Mouse (Mus musculus) midbrain, embryonic 16.5 days (tissue): Measurements from ENCODE around the gene Abhd8. TPM values are rescaled to one million over a fixed set of nuclear protein-coding genes. Genes with fewer than 3 reads are reported as not detected.

Source experiments
- ATAC-seq: fragments of 200-750 bp; cut with Nextera tagmentation; 2 replicates; pipeline ENCODE4 v1.8.0; 2017; ENCODE audit warnings: moderate TSS enrichment
- H3K27ac ChIP-seq: fragments of 300-500 bp; sonication (generic); 2 replicates; pipeline ENCODE4 v1.5.1; 2014; ENCODE audit warnings: mild to moderate bottlenecking, low read length, mixed read lengths
- H3K27me3 ChIP-seq: fragments of 300-500 bp; sonication (generic); 2 replicates; pipeline ENCODE4 v1.6.1; 2014; ENCODE audit warnings: low read depth, low read length, mixed read lengths; ENCODE audit not compliant: control insufficient read depth, insufficient read depth
- H3K36me3 ChIP-seq: fragments of 300-500 bp; sonication (generic); 2 replicates; pipeline ENCODE4 v1.6.1; 2014; ENCODE audit warnings: mild to moderate bottlenecking, low read length, moderate library complexity, mixed read lengths; ENCODE audit not compliant: control insufficient read depth, insufficient read depth
- H3K4me1 ChIP-seq: fragments of 300-500 bp; sonication (generic); 2 replicates; pipeline ENCODE4 v1.6.1; 2014; ENCODE audit warnings: mild to moderate bottlenecking, low read length, mixed read lengths; ENCODE audit not compliant: control insufficient read depth, insufficient read depth
- H3K4me2 ChIP-seq: fragments of 300-500 bp; sonication (generic); 2 replicates; pipeline ENCODE4 v1.6.1; 2014; ENCODE audit warnings: mild to moderate bottlenecking, low read length, mixed read lengths
- H3K4me3 ChIP-seq: fragments of 300-500 bp; sonication (generic); 2 replicates; pipeline ENCODE4 v1.5.1; 2014; ENCODE audit warnings: low read depth, mild to moderate bottlenecking, low read length, moderate library complexity, mixed read lengths
- H3K9ac ChIP-seq: fragments of 300-500 bp; sonication (generic); 2 replicates; pipeline ENCODE4 v1.6.1; 2014; ENCODE audit warnings: low read depth, low read length, mixed read lengths
- H3K9me3 ChIP-seq: fragments of 300-500 bp; sonication (generic); replicated peaks from 2 replicates; pipeline ENCODE4 v1.6.1; 2014; ENCODE audit warnings: mild to moderate bottlenecking, low read length, mixed read lengths; ENCODE audit not compliant: control insufficient read depth, poor library complexity, severe bottlenecking
- WGBS: fragments of 180-500 bp; shearing (Covaris S2); extraction: QIAGEN DNeasy Blood & Tissue Kit; methylation state at CpG from one replicate; pipeline ENCODE4 v1.1.7; 2014; 5-methylcytosine and 5-hydroxymethylcytosine counted together
- polyA plus RNA-seq: library from polyadenylated mRNA; unstranded; fragments of >200 nt; fragmentation: Nextera tagmentation; extraction: Ambion mirVana; gene quantifications from 2 replicates; pipeline ENCODE4 v1.2.1, GENCODE M21; 2015

Gene Abhd8
- polyA plus RNA-seq, 1 experiment from 2014 or later = 176 TPM

DNA sequence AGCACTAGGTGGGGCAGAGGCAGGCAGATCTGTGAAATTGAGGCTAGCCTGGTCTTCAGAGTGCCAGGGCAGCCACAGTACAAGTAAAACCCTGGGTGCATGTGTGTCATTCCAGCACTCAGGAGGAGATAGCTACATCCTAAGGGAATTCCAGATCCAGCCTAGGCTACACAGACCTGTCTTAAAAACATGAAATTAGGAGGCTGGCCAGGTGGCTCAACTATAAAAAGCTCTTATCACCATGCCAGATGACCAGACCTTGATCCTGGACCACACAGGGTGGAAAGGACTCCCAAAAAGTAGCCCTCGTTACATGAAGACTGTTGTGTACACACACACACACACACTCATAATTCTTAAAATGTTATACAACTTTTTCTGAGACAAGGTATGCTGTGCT lies 4.5 kb upstream of the Abhd8 start:
- H3K36me3 ChIP-seq = peaks cover 14% of the 10 kb centered on the region
- H3K4me1 ChIP-seq = peaks cover 29% of the 10 kb centered on the region
- no peak for ATAC-seq
- no peak overlapping the region for H3K4me3 ChIP-seq
- H3K9me3 ChIP-seq = no peaks in the 10 kb centered on the region
- no peak overlapping the region for H3K9ac ChIP-seq
- H3K27me3 ChIP-seq = no peaks in the 10 kb centered on the region
- 94% methylated on average over 1 of the region's 1 CpGs for WGBS
- no peak overlapping the region for H3K4me2 ChIP-seq
- H3K27ac ChIP-seq = no peak overlapping the region

DNA sequence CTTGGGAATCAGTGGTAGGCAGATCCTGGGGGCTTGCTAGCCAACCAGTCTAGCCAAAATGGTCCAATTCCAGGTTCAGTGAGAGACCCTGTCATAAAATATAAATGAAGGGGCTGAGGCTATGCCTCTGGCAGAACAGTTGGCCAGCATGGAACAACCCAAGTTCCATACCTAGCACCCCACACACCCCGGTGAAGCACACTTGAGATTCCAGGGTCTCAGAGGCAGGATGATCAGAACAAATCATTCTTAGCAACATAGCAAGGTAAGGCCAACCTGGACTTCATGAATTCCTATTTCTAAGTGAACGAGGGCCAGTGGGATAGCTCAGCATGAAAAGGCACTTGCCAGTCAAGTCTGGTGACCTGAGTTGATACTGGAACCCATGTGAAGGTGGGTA lies 3.7 kb upstream of the Abhd8 start:
- H3K27me3 ChIP-seq = no peaks in the 10 kb centered on the region
- ATAC-seq = no peak
- H3K27ac ChIP-seq = no peak overlapping the region
- no peak overlapping the region for H3K4me3 ChIP-seq
- 82% methylated on average over 2 of the region's 2 CpGs for WGBS
- H3K36me3 ChIP-seq = peaks cover 7% of the 10 kb centered on the region
- H3K4me2 ChIP-seq = no peak overlapping the region
- H3K9me3 ChIP-seq = no peaks in the 10 kb centered on the region
- no peak overlapping the region for H3K9ac ChIP-seq
- peaks cover 35% of the 10 kb centered on the region for H3K4me1 ChIP-seq

DNA sequence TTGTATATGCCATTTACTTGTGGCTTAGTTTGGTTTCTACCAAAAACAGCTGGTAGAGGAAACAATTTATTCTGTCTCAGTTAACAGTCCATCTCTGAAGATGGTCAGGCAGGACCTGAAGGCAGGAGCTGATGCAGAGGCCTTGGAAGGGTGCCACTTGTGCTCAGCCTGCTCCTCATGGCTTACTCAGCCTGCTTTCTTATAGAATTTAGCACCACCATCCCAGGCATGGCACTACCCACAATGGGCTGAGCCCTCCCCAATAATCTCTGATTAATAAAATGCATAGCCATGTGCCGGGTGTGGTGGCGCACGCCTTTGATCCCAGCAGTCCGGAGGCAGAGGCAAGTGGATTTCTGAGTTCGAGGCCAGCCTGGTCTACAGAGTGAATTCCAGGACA lies 2.7 kb upstream of the Abhd8 start:
- H3K4me2 ChIP-seq = no peak overlapping the region
- peaks cover 42% of the 10 kb centered on the region for H3K4me1 ChIP-seq
- H3K4me3 ChIP-seq = no peak overlapping the region

DNA sequence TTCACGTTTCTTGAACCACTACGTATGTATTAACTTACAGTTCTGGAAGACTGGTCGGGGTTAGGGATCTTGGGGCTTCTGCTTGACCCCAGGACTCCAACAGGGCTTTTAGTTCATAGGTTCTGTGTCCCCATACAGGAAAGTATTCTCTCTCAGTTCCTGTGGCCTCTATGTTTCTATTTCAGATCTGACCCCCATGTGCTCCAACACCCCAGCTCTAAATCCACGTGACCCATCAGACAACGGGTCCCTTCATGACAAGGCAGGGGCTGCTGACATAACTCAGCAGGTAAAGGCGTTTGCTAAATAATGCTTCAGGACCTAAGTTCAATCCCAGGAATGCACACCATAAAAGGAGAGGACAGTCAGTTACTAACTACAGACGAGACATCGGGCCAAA lies 2.3 kb upstream of the Abhd8 start:
- H3K4me2 ChIP-seq = peak overlapping the region; percentile 95
- peaks cover 7% of the 10 kb centered on the region for H3K36me3 ChIP-seq
- no peak overlapping the region; the same call in 1 of the 2 replicates for H3K9ac ChIP-seq
- H3K4me3 ChIP-seq = peak overlapping the region; percentile 89; the same call in 1 of the 2 replicates
- no peaks in the 10 kb centered on the region for H3K9me3 ChIP-seq
- H3K4me1 ChIP-seq = peaks cover 45% of the 10 kb centered on the region
- 82% methylated on average over 8 of the region's 8 CpGs for WGBS
- no peak overlapping the region for H3K27ac ChIP-seq
- H3K27me3 ChIP-seq = no peaks in the 10 kb centered on the region
- ATAC-seq = no peak

More for the DNA sequence above, 2.7 kb upstream of the Abhd8 start:
- no peak for ATAC-seq
- peaks cover 2% of the 10 kb centered on the region for H3K36me3 ChIP-seq
- H3K9ac ChIP-seq = no peak overlapping the region
- no peaks in the 10 kb centered on the region for H3K9me3 ChIP-seq
- H3K27ac ChIP-seq = no peak overlapping the region
- WGBS = 96% methylated on average over 5 of the region's 5 CpGs
- no peaks in the 10 kb centered on the region for H3K27me3 ChIP-seq

DNA sequence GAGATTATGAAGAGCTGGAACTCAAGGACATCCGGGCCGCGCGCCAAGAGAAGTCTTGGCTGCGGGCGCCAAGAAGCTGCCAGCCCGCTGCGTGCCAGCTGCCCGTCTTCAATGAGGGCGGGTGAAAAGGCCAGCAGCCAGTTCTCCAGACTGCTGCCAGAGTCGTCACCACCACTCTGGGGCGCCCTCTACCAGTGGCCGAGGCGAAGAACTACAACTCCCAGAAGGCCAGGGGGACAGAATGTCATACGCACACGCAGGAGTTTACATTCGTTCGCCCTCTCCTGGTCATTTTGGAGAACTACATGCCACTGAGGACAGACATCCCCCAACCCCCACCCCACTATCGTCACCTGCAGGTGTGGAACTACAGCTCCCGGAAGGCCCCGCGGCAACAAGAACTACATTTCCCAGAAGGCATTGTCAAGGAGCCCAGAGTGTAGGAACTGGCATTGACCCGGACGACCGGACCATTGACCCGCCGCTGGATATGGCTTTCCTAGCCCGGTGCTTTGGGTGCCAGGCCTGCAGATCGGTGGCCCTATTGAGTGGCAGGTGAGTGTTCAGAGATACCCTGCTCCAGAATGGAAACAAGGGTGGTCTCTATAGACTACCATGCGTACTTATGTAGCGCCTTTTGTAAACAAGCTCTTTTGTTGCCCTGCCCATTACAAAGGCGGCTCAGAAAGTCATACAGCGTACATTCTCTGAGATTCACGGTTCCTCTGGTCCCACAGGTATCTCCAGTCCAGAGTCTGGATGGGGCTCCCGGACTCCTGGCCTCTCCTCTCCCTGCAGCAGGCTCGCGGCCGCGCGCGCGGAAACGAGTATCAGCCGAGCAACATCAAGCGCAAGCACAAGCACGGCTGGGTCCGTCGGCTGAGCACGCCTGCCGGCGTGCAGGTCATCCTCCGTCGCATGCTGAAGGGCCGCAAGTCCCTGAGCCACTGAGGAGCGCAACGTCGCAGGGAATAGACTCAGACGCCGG lies 1.4 kb upstream of the Abhd8 start, which contains the start of gene Mrpl34:
TSS of gene Mrpl34 (plus strand) at position 447 of the 988 bp plus-strand sequence.
- peaks cover 39% of the 10 kb centered on the region for H3K4me1 ChIP-seq
- peaks cover 7% of the 10 kb centered on the region for H3K36me3 ChIP-seq
- no peaks in the 10 kb centered on the region for H3K9me3 ChIP-seq
- H3K4me2 ChIP-seq = peak within 1 kb of the TSS; percentile 95
- peak within 1 kb of the TSS; percentile 93 for H3K9ac ChIP-seq
- peak within 1 kb of the TSS; percentile 89 for H3K4me3 ChIP-seq
- peak; percentile 71 for ATAC-seq
- peak within 1 kb of the TSS; percentile 86 for H3K27ac ChIP-seq
- under 1% methylated on average over 59 of the region's 59 CpGs for WGBS
- H3K27me3 ChIP-seq = no peaks in the 10 kb centered on the region

DNA sequence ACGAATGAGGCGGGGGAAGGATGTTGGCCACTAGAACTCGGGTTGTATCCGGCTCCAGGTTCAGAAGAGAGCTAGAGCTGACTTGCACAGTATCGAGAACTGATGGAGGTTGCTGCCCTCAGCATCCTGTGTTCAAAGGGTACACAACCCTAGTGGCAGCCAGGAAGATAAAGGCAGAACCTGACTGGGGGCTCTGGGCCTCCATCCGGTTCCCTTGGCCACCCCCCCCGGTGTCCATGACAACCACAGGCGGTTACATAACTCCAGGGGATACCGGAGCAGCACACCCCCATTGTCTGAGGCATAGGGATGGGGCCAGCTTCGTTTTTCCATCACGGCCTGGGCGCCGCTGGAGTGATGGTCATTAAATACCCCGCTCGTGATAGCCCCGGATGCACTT lies 669 bp downstream of the Abhd8 start:
- H3K27ac ChIP-seq = peak overlapping the region; percentile 86
- peak overlapping the region; percentile 89 for H3K4me3 ChIP-seq
- peaks cover 38% of the 10 kb centered on the region for H3K4me1 ChIP-seq
- H3K9me3 ChIP-seq = no peaks in the 10 kb centered on the region
- peak; percentile 0; the same call in 1 of the 2 replicates for ATAC-seq
- 3% methylated on average over 16 of the region's 16 CpGs for WGBS
- peak overlapping the region; percentile 82 for H3K4me2 ChIP-seq
- H3K9ac ChIP-seq = peak overlapping the region; percentile 93
- H3K27me3 ChIP-seq = no peaks in the 10 kb centered on the region
- H3K36me3 ChIP-seq = peaks cover 14% of the 10 kb centered on the region

DNA sequence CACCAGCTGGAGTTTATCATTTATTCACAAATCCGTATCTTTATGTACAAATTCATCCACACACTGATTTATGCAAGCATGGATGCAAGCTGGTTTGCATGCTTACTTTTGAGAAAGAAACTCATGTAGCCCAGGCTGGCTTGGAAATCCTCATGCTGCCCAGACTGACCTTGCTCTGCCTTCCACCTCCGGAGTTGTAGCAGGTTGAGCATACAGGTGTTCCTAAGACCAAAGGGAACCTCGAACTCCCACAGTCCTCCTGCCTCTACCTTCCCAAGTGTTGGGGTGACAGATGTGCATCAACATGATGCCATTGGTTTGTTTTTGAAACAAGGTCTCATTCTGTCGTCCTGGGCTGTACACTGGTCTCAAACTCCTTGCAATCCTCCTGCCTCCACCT lies 1.3 kb downstream of the Abhd8 start:
- Histone ChIP-seq H3K4me3 (peak overlapping the region; percentile 89), H3K27me3 (no peaks in the 10 kb centered on the region), H3K4me1 (peaks cover 38% of the 10 kb centered on the region), H3K36me3 (peaks cover 14% of the 10 kb centered on the region), H3K4me2 (peak overlapping the region; percentile 82), H3K9ac (peak overlapping the region; percentile 93), H3K9me3 (no peaks in the 10 kb centered on the region), H3K27ac (no peak overlapping the region)
- no peak for ATAC-seq
- WGBS = 79% methylated on average over 4 of the region's 4 CpGs

DNA sequence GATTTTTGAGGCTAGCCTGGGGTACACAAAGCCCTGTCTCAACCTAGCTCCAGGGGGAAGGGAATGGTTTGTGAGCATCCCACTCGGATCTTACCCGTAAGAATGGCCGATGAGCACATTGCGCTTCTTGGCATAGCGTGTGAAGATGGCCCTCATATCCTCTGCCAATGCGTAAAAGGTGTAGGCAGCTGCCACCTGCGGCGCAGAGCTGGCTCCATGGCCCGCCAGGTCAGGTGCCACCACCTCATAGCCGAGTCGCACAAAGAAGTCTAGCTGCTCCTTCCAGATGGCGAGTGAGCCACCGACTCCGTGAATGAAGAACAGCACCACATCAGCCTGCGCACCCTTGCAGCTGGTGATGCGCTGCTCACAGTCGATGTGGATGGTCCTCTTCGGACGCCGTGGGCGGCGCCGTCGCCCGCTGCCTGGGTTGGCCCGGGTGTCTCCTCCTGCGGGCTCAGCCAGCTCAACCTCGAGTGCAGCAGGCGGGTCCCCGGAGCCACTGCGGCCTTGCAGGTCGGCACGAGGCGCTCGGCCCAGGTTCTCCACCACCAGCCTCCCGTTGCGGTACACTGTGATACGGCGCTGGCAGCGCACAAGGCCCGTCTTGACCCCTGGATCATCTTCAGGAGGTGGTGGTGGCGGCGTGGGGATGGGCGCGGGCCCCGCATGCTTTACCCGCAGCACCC lies 2.2 kb downstream of the Abhd8 start:
- no peak overlapping the region for H3K27ac ChIP-seq
- 76% methylated on average over 47 of the region's 47 CpGs for WGBS
- no peak overlapping the region for H3K4me3 ChIP-seq
- H3K27me3 ChIP-seq = no peaks in the 10 kb centered on the region
- peaks cover 38% of the 10 kb centered on the region for H3K4me1 ChIP-seq
- peak overlapping the region; percentile 30; the same call in 1 of the 2 replicates for H3K9ac ChIP-seq
- no peaks in the 10 kb centered on the region for H3K9me3 ChIP-seq
- H3K4me2 ChIP-seq = no peak overlapping the region; the same call in 1 of the 2 replicates
- peaks cover 20% of the 10 kb centered on the region for H3K36me3 ChIP-seq
- ATAC-seq = no peak
